Mouse (Mus musculus): ENCODE measurements around the gene R3hcc1l. TPM values are rescaled to one million over a fixed set of nuclear protein-coding genes. Genes with fewer than 3 reads are reported as not detected.
A peak's percentile ranks its signal among the peaks of the same experiment; 100 is the strongest.

R3hcc1l gene
- polyA plus RNA-seq (2015; fragmentation: Nextera tagmentation; extraction: Ambion mirVana), result 14.3 and 19.8 TPM in 2 replicates

- DNase-seq (ENCODE audit: low spot score), result peak; percentile 96
- Histone ChIP-seq H3K36me3 (ENCODE audit: insufficient read depth, low read length) (no peaks in the 10 kb centered on the region), H3K27ac (ENCODE audit: low read length) (peak within 1 kb of the TSS; percentile 84), H3K4me2 (replicated peaks; ENCODE audit: low read depth, low read length) (peak within 1 kb of the TSS; percentile 75), H3K4me3 (ENCODE audit: low read depth, low read length) (peak within 1 kb of the TSS; percentile 91), H3K9me3 (ENCODE audit: low read length) (no peaks in the 10 kb centered on the region), H3K27me3 (replicated peaks; ENCODE audit: insufficient read depth, low read length) (no peaks in the 10 kb centered on the region), H3K4me1 (ENCODE audit: insufficient read depth, low read depth, low read length) (peaks cover 8% of the 10 kb centered on the region; the same call in 1 of the 2 replicates), H3K9ac (replicated peaks; ENCODE audit: low read depth) (peak within 1 kb of the TSS; percentile 85)
- peak; percentile 98 for ATAC-seq
- TF ChIP-seq EP300 (IDR thresholded peaks at IDR 0.05), result no peak
- TF ChIP-seq CTCF (IDR thresholded peaks at IDR 0.05), result peak; percentile 77
- WGBS, result 0% methylated on average over 49 of the region's 59 CpGs
These were observed at the start of gene R3hcc1l for GRCm38 (mm10) chr19:42518620-42519310. R3hcc1l (plus strand) TSS chr19:42518759.

DNA sequence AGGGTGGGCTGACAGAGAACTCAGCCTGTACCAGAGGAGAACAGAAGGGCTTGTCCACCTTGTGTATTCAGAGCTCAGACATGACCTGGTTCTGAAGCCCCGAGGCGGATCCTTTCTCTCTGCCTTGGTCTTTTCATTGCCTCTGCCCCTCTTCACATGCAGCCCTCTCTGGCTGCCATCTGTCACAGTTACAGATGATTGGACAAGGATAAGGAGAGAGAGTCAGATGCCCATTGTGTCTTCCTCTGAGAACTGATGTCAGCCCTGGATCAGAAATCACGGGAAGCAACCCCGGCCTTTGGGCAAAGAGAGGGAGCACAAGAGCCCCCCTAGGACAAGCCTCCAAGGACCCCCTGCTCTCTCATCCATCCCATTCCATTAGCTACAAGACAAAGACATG is 47.0 kb upstream of the R3hcc1l start:
- H3K27me3 ChIP-seq (replicated peaks; ENCODE audit: insufficient read depth, low read length), result no peaks in the 10 kb centered on the region
- TF ChIP-seq EP300 (IDR thresholded peaks at IDR 0.05) (no peak), CTCF (IDR thresholded peaks at IDR 0.05) (no peak)
- ATAC-seq, result no peak

GRCm38 (mm10) chr19:42472831-42473230 is 45.7 kb upstream of the R3hcc1l start:
- TF ChIP-seq EP300 (IDR thresholded peaks at IDR 0.05) (no peak), CTCF (IDR thresholded peaks at IDR 0.05) (no peak)
- Histone ChIP-seq H3K4me2 (replicated peaks; ENCODE audit: low read depth, low read length) (no peak overlapping the region), H3K36me3 (ENCODE audit: insufficient read depth, low read length) (no peaks in the 10 kb centered on the region), H3K9me3 (ENCODE audit: low read length) (no peaks in the 10 kb centered on the region), H3K27ac (ENCODE audit: low read length) (no peak overlapping the region), H3K4me1 (ENCODE audit: insufficient read depth, low read depth, low read length) (no peaks in the 10 kb centered on the region), H3K4me3 (ENCODE audit: low read depth, low read length) (no peak overlapping the region), H3K9ac (replicated peaks; ENCODE audit: low read depth) (no peak overlapping the region), H3K27me3 (replicated peaks; ENCODE audit: insufficient read depth, low read length) (no peaks in the 10 kb centered on the region)
- DNase-seq (ENCODE audit: low spot score) (peak; percentile 14), ATAC-seq (no peak)
- 22% methylated on average over 11 of the region's 11 CpGs for WGBS

More for the DNA sequence above, 47.0 kb upstream of the R3hcc1l start:
- H3K9ac ChIP-seq (replicated peaks; ENCODE audit: low read depth), result no peak overlapping the region
- no peaks in the 10 kb centered on the region for H3K4me1 ChIP-seq (ENCODE audit: insufficient read depth, low read depth, low read length)
- DNase-seq (ENCODE audit: low spot score), result no peak
- no peaks in the 10 kb centered on the region for H3K36me3 ChIP-seq (ENCODE audit: insufficient read depth, low read length)
- H3K4me2 ChIP-seq (replicated peaks; ENCODE audit: low read depth, low read length), result no peak overlapping the region
- no peak overlapping the region for H3K27ac ChIP-seq (ENCODE audit: low read length)
- no peaks in the 10 kb centered on the region for H3K9me3 ChIP-seq (ENCODE audit: low read length)
- no peak overlapping the region for H3K4me3 ChIP-seq (ENCODE audit: low read depth, low read length)
- 82% methylated on average over 4 of the region's 4 CpGs for WGBS

- Histone ChIP-seq H3K9ac (replicated peaks; ENCODE audit: low read depth) (no peak overlapping the region), H3K27ac (ENCODE audit: low read length) (no peak overlapping the region), H3K4me1 (ENCODE audit: insufficient read depth, low read depth, low read length) (no peaks in the 10 kb centered on the region), H3K4me2 (replicated peaks; ENCODE audit: low read depth, low read length) (no peak overlapping the region), H3K4me3 (ENCODE audit: low read depth, low read length) (no peak overlapping the region), H3K9me3 (ENCODE audit: low read length) (no peaks in the 10 kb centered on the region), H3K27me3 (replicated peaks; ENCODE audit: insufficient read depth, low read length) (no peaks in the 10 kb centered on the region), H3K36me3 (ENCODE audit: insufficient read depth, low read length) (no peaks in the 10 kb centered on the region)
- no peak for DNase-seq (ENCODE audit: low spot score)
- 69% methylated on average over 5 of the region's 5 CpGs for WGBS
- TF ChIP-seq CTCF (IDR thresholded peaks at IDR 0.05) (no peak), EP300 (IDR thresholded peaks at IDR 0.05) (no peak)
- no peak for ATAC-seq
These were observed 40.8 kb upstream of the R3hcc1l start for GRCm38 (mm10) chr19:42477769-42478168.

- DNase-seq (ENCODE audit: low spot score), result no peak
- no peak for TF ChIP-seq CTCF (IDR thresholded peaks at IDR 0.05)
- H3K4me3 ChIP-seq (ENCODE audit: low read depth, low read length), result no peak overlapping the region
- no peaks in the 10 kb centered on the region for H3K27me3 ChIP-seq (replicated peaks; ENCODE audit: insufficient read depth, low read length)
- H3K4me2 ChIP-seq (replicated peaks; ENCODE audit: low read depth, low read length), result no peak overlapping the region
- H3K36me3 ChIP-seq (ENCODE audit: insufficient read depth, low read length), result no peaks in the 10 kb centered on the region
- no peak overlapping the region for H3K9ac ChIP-seq (replicated peaks; ENCODE audit: low read depth)
- no peaks in the 10 kb centered on the region for H3K9me3 ChIP-seq (ENCODE audit: low read length)
- WGBS, result 53% methylated on average over 12 of the region's 12 CpGs
- no peak for ATAC-seq
- no peaks in the 10 kb centered on the region for H3K4me1 ChIP-seq (ENCODE audit: insufficient read depth, low read depth, low read length)
- no peak overlapping the region for H3K27ac ChIP-seq (ENCODE audit: low read length)
These were observed 40.3 kb upstream of the R3hcc1l start for GRCm38 (mm10) chr19:42478303-42478702.

GRCm38 (mm10) chr19:42485443-42485842 is 33.1 kb upstream of the R3hcc1l start:
- Histone ChIP-seq H3K9ac (replicated peaks; ENCODE audit: low read depth) (no peak overlapping the region), H3K4me2 (replicated peaks; ENCODE audit: low read depth, low read length) (no peak overlapping the region), H3K4me1 (ENCODE audit: insufficient read depth, low read depth, low read length) (no peaks in the 10 kb centered on the region), H3K36me3 (ENCODE audit: insufficient read depth, low read length) (no peaks in the 10 kb centered on the region), H3K27ac (ENCODE audit: low read length) (no peak overlapping the region), H3K27me3 (replicated peaks; ENCODE audit: insufficient read depth, low read length) (no peaks in the 10 kb centered on the region), H3K4me3 (ENCODE audit: low read depth, low read length) (no peak overlapping the region), H3K9me3 (ENCODE audit: low read length) (no peaks in the 10 kb centered on the region)
- WGBS, result 32% methylated on average over 7 of the region's 7 CpGs
- ATAC-seq (no peak), DNase-seq (ENCODE audit: low spot score) (no peak)
- TF ChIP-seq CTCF (IDR thresholded peaks at IDR 0.05) (no peak), EP300 (IDR thresholded peaks at IDR 0.05) (no peak)
